Mouse (Mus musculus) MEL (cell line): ENCODE measurements around the gene Olfr1282. TPM values are rescaled to one million over a fixed set of nuclear protein-coding genes. Genes with fewer than 3 reads are reported as not detected.

Experiments used
- DNase-seq: peaks from one replicate; pipeline ENCODE4 v3.0.0; 2011; ENCODE audit warnings: low read depth, low spot score
- H3K27ac ChIP-seq: 2 replicates; pipeline ENCODE4 v1.5.1; 2012; ENCODE audit warnings: low read depth, mild to moderate bottlenecking, control low read depth, low read length, moderate library complexity; ENCODE audit not compliant: control insufficient read depth
- H3K27me3 ChIP-seq, 2 experiments: fragments of 150-350 bp in 1 of 2; sonication (generic) in 1 of 2; 2 replicates each; pipeline ENCODE4 v1.6.1; 2012; ENCODE audit warnings: low read length in 2 of 2, mild to moderate bottlenecking in 2 of 2, improper control_type of control experiment in 1 of 2, moderate library complexity in 1 of 2; ENCODE audit not compliant: insufficient read depth in 2 of 2, control insufficient read depth in 1 of 2
- H3K36me3 ChIP-seq, 2 experiments: 2 replicates each; pipeline ENCODE4 v1.6.1; 2012 to 2014; ENCODE audit warnings: low read length in 2 of 2, improper control_type of control experiment in 1 of 2, inconsistent platforms in 1 of 2, mild to moderate bottlenecking in 1 of 2; ENCODE audit not compliant: insufficient read depth in 2 of 2, control insufficient read depth in 1 of 2
- H3K4me1 ChIP-seq, 2 experiments: fragments of 150-350 bp in 1 of 2; sonication (generic) in 1 of 2; 2 replicates each; pipeline ENCODE4 v1.6.1; 2012; ENCODE audit warnings: low read length in 2 of 2, improper control_type of control experiment in 1 of 2, mild to moderate bottlenecking in 1 of 2; ENCODE audit not compliant: insufficient read depth in 2 of 2, control insufficient read depth in 1 of 2
- H3K4me3 ChIP-seq, 2 experiments: fragments of 150-350 bp in 1 of 2; sonication (generic) in 1 of 2; 2 replicates each; pipeline ENCODE4 v1.5.1; 2012; ENCODE audit warnings: low read depth in 2 of 2, low read length in 2 of 2, mild to moderate bottlenecking in 2 of 2, moderate library complexity in 2 of 2, control low read depth in 1 of 2, improper control_type of control experiment in 1 of 2; ENCODE audit not compliant: control insufficient read depth in 1 of 2, insufficient read depth in 1 of 2
- H3K79me2 ChIP-seq: 2 replicates; pipeline ENCODE4 v1.6.1; 2012; ENCODE audit warnings: mild to moderate bottlenecking, low read length, moderate library complexity; ENCODE audit not compliant: control insufficient read depth, poor library complexity, insufficient read depth
- H3K9ac ChIP-seq: 2 replicates; pipeline ENCODE4 v1.6.1; 2012; ENCODE audit warnings: low read depth, mild to moderate bottlenecking, control low read depth, low read length, moderate library complexity; ENCODE audit not compliant: control insufficient read depth, poor library complexity, severe bottlenecking
- H3K9me3 ChIP-seq: fragments of 150-350 bp; sonication (generic); replicated peaks from 2 replicates; pipeline ENCODE4 v1.6.1; 2012; ENCODE audit warnings: mild to moderate bottlenecking, low read length, improper control_type of control experiment, moderate library complexity; ENCODE audit not compliant: insufficient read depth
- E2F4 ChIP-seq: IDR thresholded peaks from 2 replicates; pipeline ENCODE4 v1.6.1; 2011; ENCODE audit warnings: low read depth, low read length, improper control_type of control experiment, borderline replicate concordance
- ELF1 ChIP-seq: IDR thresholded peaks from 2 replicates; pipeline ENCODE4 v1.6.1; 2014; ENCODE audit warnings: low read depth, mild to moderate bottlenecking, inconsistent platforms, low read length, improper control_type of control experiment, moderate library complexity
- EP300 ChIP-seq, 2 experiments: IDR thresholded peaks; 2 replicates each; pipeline ENCODE4 v1.6.1; 2011; ENCODE audit warnings: improper control_type of control experiment in 2 of 2, low read length in 2 of 2, low read depth in 1 of 2, mild to moderate bottlenecking in 1 of 2
- ETS1 ChIP-seq: IDR thresholded peaks from 2 replicates; pipeline ENCODE4 v1.6.1; 2012; ENCODE audit warnings: low read depth, mild to moderate bottlenecking, inconsistent platforms, low read length, improper control_type of control experiment, moderate library complexity
- GATA1 ChIP-seq: IDR thresholded peaks from 2 replicates; pipeline ENCODE4 v1.6.1; 2011; ENCODE audit warnings: low read depth, low read length, improper control_type of control experiment
- HCFC1 ChIP-seq: IDR thresholded peaks from 2 replicates; pipeline ENCODE4 v1.6.1; 2012; ENCODE audit warnings: low read depth, mild to moderate bottlenecking, inconsistent platforms, low read length, improper control_type of control experiment, moderate library complexity
- JUND ChIP-seq: IDR thresholded peaks from 2 replicates; pipeline ENCODE4 v1.6.1; 2011; ENCODE audit warnings: low read depth, mild to moderate bottlenecking, improper control_type of control experiment, low read length
- KAT2A ChIP-seq: conservative IDR thresholded peaks from 2 replicates; pipeline ENCODE4 v1.6.1; 2012; ENCODE audit warnings: low read depth, low read length, improper control_type of control experiment, inconsistent platforms
- MAX ChIP-seq: IDR thresholded peaks from 2 replicates; pipeline ENCODE4 v1.6.1; 2011; ENCODE audit warnings: low read length, improper control_type of control experiment
- MAZ ChIP-seq: IDR thresholded peaks from 2 replicates; pipeline ENCODE4 v1.6.1; 2012; ENCODE audit warnings: low read depth, mild to moderate bottlenecking, inconsistent platforms, low read length, improper control_type of control experiment
- MYB ChIP-seq: IDR thresholded peaks from 2 replicates; pipeline ENCODE4 v1.6.1; 2011; ENCODE audit warnings: mild to moderate bottlenecking, low read depth, low read length, improper control_type of control experiment
- MYC ChIP-seq: IDR thresholded peaks from 2 replicates; pipeline ENCODE4 v1.6.1; 2011; ENCODE audit warnings: low read depth, mild to moderate bottlenecking, low read length, improper control_type of control experiment, moderate library complexity
- NELFE ChIP-seq: IDR thresholded peaks from 2 replicates; pipeline ENCODE4 v1.6.1; 2011; ENCODE audit warnings: low read depth, low read length, improper control_type of control experiment
- POLR2A ChIP-seq, 2 experiments: IDR thresholded peaks; 2 replicates each; pipeline ENCODE4 v1.6.1; 2011 to 2012; ENCODE audit warnings: low read length in 2 of 2, mild to moderate bottlenecking in 2 of 2, control low read depth in 1 of 2, improper control_type of control experiment in 1 of 2, low read depth in 1 of 2, moderate library complexity in 1 of 2; ENCODE audit not compliant: control insufficient read depth in 1 of 2, insufficient read depth in 1 of 2, poor library complexity in 1 of 2
- POLR2AphosphoS2 ChIP-seq: IDR thresholded peaks from 2 replicates; pipeline ENCODE4 v1.6.1; 2011; ENCODE audit warnings: low read length, improper control_type of control experiment
- RAD21 ChIP-seq: IDR thresholded peaks from 2 replicates; pipeline ENCODE4 v1.6.1; 2011; ENCODE audit warnings: mild to moderate bottlenecking, low read depth, low read length, improper control_type of control experiment
- RCOR1 ChIP-seq: IDR thresholded peaks from 2 replicates; pipeline ENCODE4 v1.6.1; 2012; ENCODE audit warnings: low read depth, mild to moderate bottlenecking, inconsistent platforms, low read length, improper control_type of control experiment
- SIN3A ChIP-seq: IDR thresholded peaks from 2 replicates; pipeline ENCODE4 v1.6.1; 2012; ENCODE audit warnings: low read length, improper control_type of control experiment, inconsistent platforms
- SMC3 ChIP-seq: IDR thresholded peaks from 2 replicates; pipeline ENCODE4 v1.6.1; 2011; ENCODE audit warnings: low read depth, low read length, improper control_type of control experiment
- TAL1 ChIP-seq: IDR thresholded peaks from 2 replicates; pipeline ENCODE4 v1.6.1; 2012; ENCODE audit warnings: mild to moderate bottlenecking, inconsistent platforms, low read length, moderate library complexity, mixed read lengths
- TBP ChIP-seq: IDR thresholded peaks from 2 replicates; pipeline ENCODE4 v1.8.0; 2011; ENCODE audit warnings: low read depth, low read length, improper control_type of control experiment
- UBTF ChIP-seq: IDR thresholded peaks from 2 replicates; pipeline ENCODE4 v1.6.1; 2012; ENCODE audit warnings: low read depth, mild to moderate bottlenecking, inconsistent platforms, low read length, improper control_type of control experiment, moderate library complexity, borderline replicate concordance; ENCODE audit not compliant: insufficient read depth
- USF2 ChIP-seq, 2 experiments: IDR thresholded peaks; 2 replicates each; pipeline ENCODE4 v1.6.1; 2011 to 2012; ENCODE audit warnings: improper control_type of control experiment in 2 of 2, low read length in 2 of 2, borderline replicate concordance in 1 of 2, inconsistent platforms in 1 of 2, low read depth in 1 of 2, mild to moderate bottlenecking in 1 of 2; ENCODE audit not compliant: insufficient read depth in 1 of 2
- ZC3H11A ChIP-seq: IDR thresholded peaks from 2 replicates; pipeline ENCODE4 v1.6.1; 2012; ENCODE audit warnings: low read depth, mild to moderate bottlenecking, inconsistent platforms, low read length, improper control_type of control experiment
- ZKSCAN1 ChIP-seq: IDR thresholded peaks from 2 replicates; pipeline ENCODE4 v1.6.1; 2012; ENCODE audit warnings: low read depth, mild to moderate bottlenecking, inconsistent platforms, low read length, improper control_type of control experiment, moderate library complexity
- polyA plus RNA-seq, 2 experiments: library from polyadenylated mRNA; stranded (reverse) in 1 of 2; unstranded in 1 of 2; fragments of >175 nt in 1 of 2; fragments of >200 nt in 1 of 2; gene quantifications; 2 replicates each; pipeline versions ENCODE4 v1.2.1 to v1.2.4; 2012; ENCODE audit warnings: low replicate concordance in 2 of 2, low read depth in 1 of 2; ENCODE audit not compliant: insufficient read length in 2 of 2, insufficient read depth in 1 of 2, missing spikeins in 1 of 2
- total RNA-seq: library from RNA; depleted of rRNA; stranded (reverse); fragments of 300-350 nt; gene quantifications from 2 replicates; pipeline ENCODE4 v1.2.3, GENCODE M21; 2012; rRNA removed

Gene Olfr1282
- total RNA-seq (not detected in 2 replicates), polyA plus RNA-seq (not detected)

DNA sequence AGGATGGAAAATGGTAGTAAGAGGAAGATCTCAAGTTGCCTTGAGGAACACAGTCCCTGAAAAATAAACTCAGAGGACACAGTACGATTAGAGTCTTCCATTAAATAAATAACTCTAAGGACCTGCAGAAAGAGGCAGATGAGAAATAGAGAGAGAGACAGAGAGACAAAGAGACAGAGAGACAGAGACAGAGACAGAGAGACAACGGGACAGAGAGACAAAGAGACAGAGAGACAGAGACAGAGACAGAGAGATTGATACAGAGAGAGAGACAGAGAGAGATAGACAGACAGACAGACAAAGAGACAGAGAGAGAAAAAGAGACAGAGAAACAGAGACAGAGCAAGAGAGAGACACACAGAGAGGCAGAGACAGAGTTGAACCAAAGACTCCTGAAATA is at the start of gene Olfr1282:
TSS of gene Olfr1282 (minus strand) at position 101 of the 400 bp plus-strand sequence.
- no peak for DNase-seq
- Histone ChIP-seq H3K9me3 (no peaks in the 10 kb centered on the region), H3K27me3 (no peaks in the 10 kb centered on the region), H3K79me2 (no peaks in the 10 kb centered on the region), H3K9ac (no peak within 1 kb of the TSS), H3K27ac (no peak within 1 kb of the TSS), H3K36me3 (no peaks in the 10 kb centered on the region), H3K4me3 (no peak within 1 kb of the TSS), H3K4me1 (no peaks in the 10 kb centered on the region)
- TF ChIP-seq RAD21 (no peak), SIN3A (no peak), UBTF (no peak), NELFE (no peak), MYB (no peak), ELF1 (no peak), EP300 (IDR thresholded peaks at IDR 0.05; ENCODE audit: low read depth in 1 of 2, low read length in 2 of 2) (no peak), ZKSCAN1 (no peak), ZC3H11A (no peak), KAT2A (no peak), SMC3 (no peak), POLR2AphosphoS2 (no peak), MAX (no peak), TAL1 (no peak), POLR2A (IDR thresholded peaks at IDR 0.05; ENCODE audit: control insufficient read depth in 1 of 2, insufficient read depth in 1 of 2, low read depth in 1 of 2, low read length in 2 of 2, poor library complexity in 1 of 2) (no peak), JUND (no peak), HCFC1 (no peak), MYC (no peak)

DNA sequence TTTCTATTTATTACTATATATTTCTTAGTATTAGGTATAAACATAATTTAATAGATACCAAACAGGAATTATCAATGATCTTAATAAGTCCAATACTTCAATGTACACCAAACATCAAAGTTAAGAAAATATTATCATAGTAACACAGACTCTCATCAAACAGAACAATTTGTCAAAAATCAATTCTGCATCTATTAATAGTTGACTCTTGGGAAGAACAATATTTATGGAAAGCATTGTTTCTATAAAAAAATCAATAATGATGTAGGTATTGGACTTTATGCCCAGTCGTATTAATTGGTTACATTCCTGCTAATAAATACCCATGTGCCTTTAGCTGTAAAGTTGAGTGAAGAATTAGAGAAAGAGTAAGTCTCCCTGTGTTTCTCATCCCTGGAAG is 39.3 kb upstream of the Olfr1282 start, which contains the start of gene Olfr1284:
TSS of gene Olfr1284 (plus strand) at position 301 of the 400 bp plus-strand sequence.
- Histone ChIP-seq H3K9me3 (no peaks in the 10 kb centered on the region), H3K4me3 (no peak within 1 kb of the TSS), H3K36me3 (no peaks in the 10 kb centered on the region), H3K4me1 (no peaks in the 10 kb centered on the region), H3K9ac (no peak within 1 kb of the TSS), H3K27ac (no peak within 1 kb of the TSS), H3K27me3 (no peaks in the 10 kb centered on the region), H3K79me2 (no peaks in the 10 kb centered on the region)
- no peak for TF ChIP-seq JUND
- no peak for TF ChIP-seq MAZ
- TF ChIP-seq E2F4: no peak
- no peak for TF ChIP-seq EP300 (IDR thresholded peaks at IDR 0.05; ENCODE audit: low read depth in 1 of 2, low read length in 2 of 2)
- TF ChIP-seq USF2 (IDR thresholded peaks at IDR 0.05; ENCODE audit: borderline replicate concordance in 1 of 2, insufficient read depth in 1 of 2, low read depth in 1 of 2, low read length in 2 of 2): no peak
- no peak for TF ChIP-seq RCOR1
- no peak for TF ChIP-seq HCFC1
- TF ChIP-seq ETS1: no peak
- TF ChIP-seq TBP: no peak
- no peak for TF ChIP-seq GATA1
- no peak for DNase-seq
